Mouse (Mus musculus): Measurements from ENCODE around the gene Ece1.

DNA sequence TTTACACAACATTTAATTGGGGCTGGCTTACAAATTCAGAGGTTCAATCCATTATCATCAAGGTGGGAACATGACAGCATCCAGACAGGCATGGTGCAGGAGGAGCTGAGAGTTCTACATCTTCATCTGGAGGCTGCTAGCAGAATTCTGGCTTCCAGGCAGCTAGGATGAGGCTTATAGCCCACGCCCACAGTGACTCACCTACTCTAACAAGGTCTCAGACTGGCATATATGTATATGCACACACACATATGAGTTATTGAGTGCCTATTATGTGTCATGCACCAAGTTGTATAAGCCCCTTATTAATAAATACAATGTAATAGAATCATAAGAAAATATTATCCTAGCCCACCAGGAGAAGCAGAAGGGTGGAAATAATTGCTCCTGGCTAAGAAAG is 120.8 kb downstream of the Ece1 start:
- no peak for TF ChIP-seq CTCF (IDR thresholded peaks at IDR 0.05; ENCODE audit: insufficient read depth, low read length)
- no peak for TF ChIP-seq POLR2A (IDR thresholded peaks at IDR 0.05; ENCODE audit: borderline replicate concordance, extremely low read depth, low read depth, low read length)

Data from lung, adult 2 months (tissue).